Mouse (Mus musculus): ENCODE measurements at regions not wholly inside any gene's neighbourhood (a gene's known extent, or its start where the extent isn't known, plus 50 kb on each side); places are given as distances from the start of the nearest gene placed in this dataset.

GRCm38 (mm10) chr4:89400342-89400741 lies 89.5 kb upstream of the Cdkn2b start:
- TF ChIP-seq CTCF (IDR thresholded peaks at IDR 0.05; ENCODE audit: borderline replicate concordance, insufficient read depth, low read depth, low read length) = no peak
- no peak for TF ChIP-seq POLR2A (IDR thresholded peaks at IDR 0.05; ENCODE audit: borderline replicate concordance, insufficient read depth, low read length)

Measured in cerebellum, adult 2 months (tissue).